Mouse (Mus musculus): ENCODE data around the gene Nptn. TPM values are rescaled to one million over a fixed set of nuclear protein-coding genes. Genes with fewer than 3 reads are reported as not detected.

Nptn gene
- polyA plus RNA-seq, 1 experiment, result 193 TPM

GRCm38 (mm10) chr9:58613790-58614189 is 31.8 kb downstream of the Nptn start:
- no peak for TF ChIP-seq GATA1 (IDR thresholded peaks at IDR 0.05; ENCODE audit: low read length)

DNA sequence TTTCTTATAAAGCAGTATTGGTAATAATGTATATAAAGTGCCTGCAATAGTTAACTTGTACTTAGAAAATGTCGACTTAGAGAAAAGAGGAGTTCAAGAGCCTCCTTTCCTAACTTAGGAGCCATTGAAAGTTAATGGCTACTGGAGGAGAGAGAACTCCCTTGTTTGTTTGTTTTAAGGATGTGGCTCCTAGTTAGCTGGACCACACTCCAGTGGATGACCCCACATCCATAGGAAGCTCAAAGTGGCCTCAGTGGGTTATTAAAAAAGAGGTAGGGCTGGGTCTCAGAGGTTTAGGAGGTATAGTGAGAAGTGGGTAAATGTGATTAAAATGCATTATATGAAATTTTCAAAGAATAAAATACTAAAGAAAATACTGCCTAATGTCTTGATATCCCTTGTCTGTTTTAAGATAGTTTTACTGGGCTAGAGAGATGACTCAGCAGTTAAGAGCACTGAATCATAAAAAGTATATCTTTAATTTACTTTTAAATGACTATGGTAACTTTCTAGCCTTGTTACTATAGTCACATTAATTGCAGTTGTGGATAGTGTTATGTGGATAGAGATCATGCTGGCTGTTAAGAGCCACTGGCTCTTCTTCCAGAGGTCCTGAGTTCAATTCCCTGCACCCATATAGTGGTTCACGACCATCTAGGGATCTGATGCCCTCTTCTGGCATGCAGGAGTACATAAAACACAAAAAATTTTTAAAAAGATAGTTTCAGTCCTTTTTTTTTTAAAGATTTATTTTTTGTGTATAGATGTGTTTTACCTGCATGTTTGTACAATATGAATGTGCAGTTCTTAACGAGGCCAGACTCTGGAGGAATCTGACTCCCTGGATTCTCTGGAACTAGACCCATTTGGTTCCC is 33.3 kb downstream of the Nptn start:
- TF ChIP-seq GATA1 (IDR thresholded peaks at IDR 0.05; ENCODE audit: low read length), result no peak

GRCm38 (mm10) chr9:58623009-58623408 is 41.0 kb downstream of the Nptn start:
- no peak for TF ChIP-seq GATA1 (IDR thresholded peaks at IDR 0.05; ENCODE audit: low read length)

DNA sequence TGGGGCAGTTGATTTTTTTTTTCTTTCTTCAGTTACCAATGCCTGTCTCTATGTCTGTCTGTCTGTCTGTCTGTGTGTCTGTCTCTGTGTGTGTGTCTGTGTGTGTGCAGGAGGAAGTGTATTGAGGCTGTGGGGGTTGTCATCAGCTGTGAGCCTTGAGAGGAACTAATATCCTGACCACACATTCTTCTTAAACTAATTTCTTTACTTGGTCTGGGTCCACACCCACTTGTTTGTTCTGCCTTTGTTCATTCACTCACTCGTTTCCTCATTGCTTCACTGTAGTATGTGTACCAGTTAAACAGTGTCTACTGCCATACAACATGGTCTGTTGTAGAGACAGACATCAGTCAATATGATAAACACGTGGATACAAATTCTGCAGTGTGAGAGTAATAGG is 45.2 kb downstream of the Nptn start:
- no peak for TF ChIP-seq GATA1 (IDR thresholded peaks at IDR 0.05; ENCODE audit: low read length)

GRCm38 (mm10) chr9:58630441-58630840 is 48.4 kb downstream of the Nptn start:
- TF ChIP-seq GATA1 (IDR thresholded peaks at IDR 0.05; ENCODE audit: low read length), result no peak

- TF ChIP-seq GATA1 (IDR thresholded peaks at IDR 0.05; ENCODE audit: low read length), result no peak
Measured at GRCm38 (mm10) chr9:58648406-58649264, 66.6 kb downstream of the Nptn start.

DNA sequence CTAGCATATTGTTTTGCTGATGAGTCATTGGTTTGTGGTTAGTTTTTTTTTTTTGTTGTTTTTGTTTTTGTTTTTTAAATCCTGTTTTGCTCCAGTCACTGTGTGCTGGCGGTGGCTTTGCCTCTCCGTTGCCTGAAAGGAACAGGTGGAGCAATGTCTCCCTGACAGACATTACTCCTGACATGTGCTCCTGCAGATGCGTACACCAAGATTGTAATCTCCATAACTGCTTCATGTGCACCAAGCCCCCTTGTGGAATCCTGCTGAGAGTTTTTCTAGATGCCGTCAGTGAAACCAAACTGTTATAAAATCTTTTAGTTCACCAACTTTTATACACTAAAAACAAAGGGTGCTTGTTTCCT is 67.2 kb downstream of the Nptn start:
- no peak for TF ChIP-seq GATA1 (IDR thresholded peaks at IDR 0.05; ENCODE audit: low read length)

- TF ChIP-seq GATA1 (IDR thresholded peaks at IDR 0.05; ENCODE audit: low read length), result no peak
Measured at GRCm38 (mm10) chr9:58651993-58652392, 70.0 kb downstream of the Nptn start.

GRCm38 (mm10) chr9:58654494-58654893 is 72.5 kb downstream of the Nptn start:
- TF ChIP-seq GATA1 (IDR thresholded peaks at IDR 0.05; ENCODE audit: low read length), result no peak

- no peak for TF ChIP-seq GATA1 (IDR thresholded peaks at IDR 0.05; ENCODE audit: low read length)
Measured at GRCm38 (mm10) chr9:58656396-58656795, 74.4 kb downstream of the Nptn start.

DNA sequence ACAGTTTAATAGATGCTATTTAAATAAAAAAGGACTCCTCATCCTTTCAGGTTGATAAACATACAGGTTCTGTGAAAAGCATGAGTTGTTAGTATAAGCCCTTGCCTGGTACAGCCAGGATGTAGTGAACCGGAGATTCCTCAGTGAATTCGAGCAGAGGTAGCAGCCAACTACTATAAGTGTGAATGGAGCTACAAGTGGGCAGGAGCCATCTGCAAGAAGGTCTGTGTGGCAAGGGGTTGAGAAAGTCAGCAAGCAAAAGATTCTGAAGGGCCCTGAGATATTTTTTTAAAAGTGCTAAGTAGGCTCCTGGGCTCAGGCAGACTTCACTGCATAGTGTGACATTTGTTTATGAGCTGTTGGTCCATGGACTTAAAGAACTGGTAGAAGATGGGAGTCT is 74.8 kb downstream of the Nptn start:
- no peak for TF ChIP-seq GATA1 (IDR thresholded peaks at IDR 0.05; ENCODE audit: low read length)

DNA sequence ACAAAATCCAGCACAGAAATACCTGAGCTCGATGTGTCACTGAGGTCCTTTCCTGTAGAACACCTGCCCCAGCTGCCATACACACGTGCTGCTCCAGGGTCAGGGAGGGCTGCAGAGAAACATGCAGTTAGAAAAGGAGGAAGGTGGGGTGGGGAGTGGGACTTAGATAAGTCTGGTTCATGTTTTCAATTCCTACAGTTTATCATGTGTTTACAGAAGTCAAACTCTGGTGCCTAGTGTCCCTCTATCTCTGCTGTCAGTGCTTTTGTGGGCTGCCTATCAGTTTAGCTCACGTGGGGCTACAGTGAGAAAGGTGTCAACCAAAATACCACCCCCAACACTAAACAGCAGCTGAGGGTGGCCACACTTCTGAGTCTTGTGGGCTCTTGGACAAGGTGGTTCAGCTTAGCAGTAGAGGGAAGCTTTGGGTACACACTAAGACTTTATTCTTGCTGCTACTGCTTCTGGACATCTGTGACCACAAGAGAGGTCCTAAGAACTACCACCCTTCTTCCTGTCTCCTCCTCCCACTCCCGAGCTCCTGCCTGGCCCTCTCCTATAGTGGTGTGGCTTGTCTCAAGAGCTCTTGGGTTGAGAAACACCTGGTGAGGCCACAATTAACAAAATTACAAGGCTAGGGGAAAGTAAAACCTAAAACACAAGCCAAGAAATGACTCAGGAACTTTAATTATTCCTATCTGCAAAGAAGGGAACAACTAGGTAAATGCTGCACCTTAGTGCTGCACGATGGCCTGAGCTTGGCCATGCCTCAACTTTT is 75.9 kb downstream of the Nptn start:
- peak; percentile 87 for TF ChIP-seq GATA1 (IDR thresholded peaks at IDR 0.05; ENCODE audit: low read length)

GRCm38 (mm10) chr9:58658596-58659309 is 76.7 kb downstream of the Nptn start:
- TF ChIP-seq GATA1 (IDR thresholded peaks at IDR 0.05; ENCODE audit: low read length), result no peak

DNA sequence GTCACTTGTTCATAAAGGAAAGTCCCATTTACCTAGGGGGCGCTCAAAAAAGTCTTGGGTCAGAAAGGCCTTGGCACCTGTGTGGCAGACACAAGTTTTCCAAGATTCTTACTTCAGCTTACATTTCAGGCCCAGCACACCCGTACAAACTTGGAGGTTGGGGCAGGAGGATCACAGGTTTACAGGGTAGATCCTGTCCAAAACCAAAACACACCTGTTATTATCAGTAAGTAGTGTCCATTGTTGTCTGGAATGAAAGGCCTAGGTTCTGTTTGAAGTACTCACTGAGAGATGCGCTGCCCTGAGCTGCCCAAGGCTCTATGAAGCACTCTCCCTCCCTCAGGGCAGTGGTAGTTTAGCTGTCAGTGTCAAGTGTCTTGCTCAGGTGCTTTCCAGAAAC is 77.3 kb downstream of the Nptn start:
- no peak for TF ChIP-seq GATA1 (IDR thresholded peaks at IDR 0.05; ENCODE audit: low read length)

DNA sequence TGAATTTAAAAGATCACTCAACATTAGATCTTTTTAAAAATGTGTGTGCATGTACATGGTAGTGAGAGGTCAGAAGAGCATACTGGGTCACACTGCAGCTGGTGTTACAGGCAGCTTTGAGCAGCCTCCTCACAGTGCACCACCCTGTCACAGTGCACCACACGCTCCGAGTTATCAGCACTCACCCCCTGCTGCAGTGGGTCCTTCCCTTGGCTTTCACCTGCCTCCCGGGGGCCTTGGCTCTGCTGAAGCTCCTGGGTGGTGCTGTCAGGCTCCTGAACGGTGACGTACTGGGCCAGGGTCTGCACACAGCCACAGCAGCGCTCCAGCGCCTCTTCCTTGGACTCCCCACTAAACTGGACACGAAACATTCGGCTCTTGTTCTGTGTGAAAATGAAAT is 77.9 kb downstream of the Nptn start:
- no peak for TF ChIP-seq GATA1 (IDR thresholded peaks at IDR 0.05; ENCODE audit: low read length)
